Mouse (Mus musculus): ENCODE data around the gene Vtcn1.

Gene Vtcn1

GRCm38 (mm10) chr3:100920611-100921140 lies 95.4 kb downstream of the Vtcn1 start:
- no peak for DNase-seq (ENCODE audit: low spot score in 2 of 2)

GRCm38 (mm10) chr3:100921825-100922505 lies 96.7 kb downstream of the Vtcn1 start, which contains the start of gene Trim45:
Gene Trim45, plus strand, starts transcription at chr3:100922202.
- DNase-seq (ENCODE audit: low spot score in 2 of 2): peak; percentile 100

GRCm38 (mm10) chr3:100922506-100923375 lies 97.5 kb downstream of the Vtcn1 start:
- no peak for DNase-seq (ENCODE audit: low spot score in 2 of 2)

- DNase-seq (ENCODE audit: low spot score in 2 of 2): no peak
These were observed 98.9 kb downstream of the Vtcn1 start for GRCm38 (mm10) chr3:100924065-100924732.

GRCm38 (mm10) chr3:100925176-100925575 lies 99.9 kb downstream of the Vtcn1 start:
- DNase-seq (ENCODE audit: low spot score in 2 of 2): no peak

- DNase-seq (ENCODE audit: low spot score in 2 of 2): no peak
These were observed 106.2 kb downstream of the Vtcn1 start for GRCm38 (mm10) chr3:100931332-100932076.

GRCm38 (mm10) chr3:100932077-100932944 lies 107.1 kb downstream of the Vtcn1 start:
- no peak for DNase-seq (ENCODE audit: low spot score in 2 of 2)

- no peak for DNase-seq (ENCODE audit: low spot score in 2 of 2)
These were observed 110.3 kb downstream of the Vtcn1 start for GRCm38 (mm10) chr3:100935521-100935920.

GRCm38 (mm10) chr3:100936201-100936600 lies 110.9 kb downstream of the Vtcn1 start:
- no peak for DNase-seq (ENCODE audit: low spot score in 2 of 2)

- no peak for DNase-seq (ENCODE audit: low spot score in 2 of 2)
These were observed 113.0 kb downstream of the Vtcn1 start for GRCm38 (mm10) chr3:100938211-100938610.

GRCm38 (mm10) chr3:100940496-100941037 lies 115.3 kb downstream of the Vtcn1 start:
- no peak for DNase-seq (ENCODE audit: low spot score in 2 of 2)
